Mouse (Mus musculus): Measurements from ENCODE around the gene Epb41l3.

- no peak for TF ChIP-seq CTCF (IDR thresholded peaks at IDR 0.05; ENCODE audit: low read depth)
- TF ChIP-seq EP300 (optimal IDR thresholded peaks at IDR 0.05), result no peak
Observed at GRCm38 (mm10) chr17:69231360-69231759, 155.9 kb downstream of the Epb41l3 start.

All from stomach, postnatal 0 days (tissue).